Mouse (Mus musculus): ENCODE data around the gene BC035947.
"Not testable (repeated sequence)": the region's sequence is repeated elsewhere in the genome, so short reads cannot be mapped to it uniquely, and the experiment has no call there.

Gene BC035947

GRCm38 (mm10) chr1:78511621-78512160 lies at the start of gene BC035947:
Gene BC035947 (minus strand): TSS chr1:78512158.
- peak; percentile 55 for DNase-seq

GRCm38 (mm10) chr1:78554012-78554666 lies 42.2 kb upstream of the BC035947 start:
- DNase-seq, result no peak

DNA sequence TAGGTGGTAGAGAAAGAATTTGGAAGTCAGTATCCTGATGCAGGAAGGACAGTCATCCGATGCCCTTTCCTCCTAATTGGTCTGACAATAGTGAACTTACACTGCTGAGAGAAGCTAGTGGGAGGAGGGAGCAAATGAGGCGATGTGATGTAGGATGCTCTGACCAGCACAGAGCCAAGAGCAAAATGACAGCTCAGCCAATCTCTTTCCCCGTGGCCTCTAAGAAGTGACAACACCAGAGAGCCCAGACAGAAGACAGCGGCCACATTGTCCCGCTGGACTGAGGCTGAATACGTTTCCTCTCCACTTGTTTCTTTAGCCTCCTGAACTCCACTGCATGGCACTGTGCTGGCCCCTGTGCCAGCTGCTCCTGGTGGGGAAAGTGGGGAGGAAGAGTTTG lies 37.0 kb upstream of the BC035947 start:
- no peak for DNase-seq

DNA sequence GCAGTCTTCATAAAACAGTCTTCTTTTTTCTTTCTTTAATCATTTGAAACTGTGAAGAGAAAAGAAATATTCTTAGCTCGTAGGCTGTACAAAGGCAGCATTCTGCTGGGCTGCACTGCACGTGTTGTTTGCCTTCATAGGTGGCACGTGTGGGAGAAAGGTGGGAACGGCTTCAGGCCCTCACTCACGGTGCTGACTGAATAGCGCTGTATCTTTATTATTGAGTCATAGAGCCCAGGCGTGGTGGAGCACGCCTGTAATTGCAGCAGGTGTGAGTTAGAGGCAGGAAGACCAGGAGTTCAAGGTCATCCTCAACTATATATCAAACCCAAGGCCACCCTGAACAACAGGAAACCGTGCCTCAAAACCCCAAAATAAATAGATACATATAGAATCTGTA lies 34.3 kb upstream of the BC035947 start:
- DNase-seq, result no peak

DNA sequence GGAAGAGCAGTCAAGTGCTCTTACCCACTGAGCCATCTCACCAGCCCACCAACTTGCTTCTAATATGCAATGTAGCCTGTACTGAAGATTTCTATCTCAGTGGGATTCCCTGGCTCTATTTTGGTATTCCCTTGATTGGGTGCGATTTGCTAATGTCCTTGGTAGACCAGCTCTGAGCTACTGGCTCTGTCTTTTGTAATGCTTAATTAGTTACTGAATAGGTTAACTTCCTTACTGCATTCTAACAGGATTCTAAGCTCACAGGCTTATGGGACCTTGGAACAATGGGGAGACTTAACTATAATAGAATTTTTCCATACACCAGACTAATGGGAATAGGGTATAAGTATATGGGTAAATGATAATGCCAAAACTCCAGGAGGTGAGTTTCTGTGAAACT lies 31.7 kb upstream of the BC035947 start:
- DNase-seq, result not testable (repeated sequence)

DNA sequence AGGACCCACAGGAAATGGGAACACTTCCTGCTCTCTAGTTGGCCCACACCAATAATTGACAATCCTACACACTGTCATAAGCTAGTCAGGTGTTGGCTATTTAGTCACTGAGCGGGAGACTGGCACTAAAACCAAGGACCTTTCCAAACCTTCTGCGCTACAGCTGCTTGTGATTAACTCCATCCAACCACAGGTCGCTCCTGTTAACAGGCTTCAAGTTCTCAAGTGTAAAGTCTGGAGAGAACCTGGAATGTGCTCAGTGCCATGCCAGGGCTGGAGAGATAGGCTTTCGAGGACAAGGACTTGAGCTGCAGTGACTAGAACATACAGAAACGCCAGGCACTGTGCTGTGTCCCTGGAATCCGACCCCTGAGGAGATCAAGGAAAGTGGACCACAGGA lies 27.2 kb upstream of the BC035947 start:
- no peak for DNase-seq

DNA sequence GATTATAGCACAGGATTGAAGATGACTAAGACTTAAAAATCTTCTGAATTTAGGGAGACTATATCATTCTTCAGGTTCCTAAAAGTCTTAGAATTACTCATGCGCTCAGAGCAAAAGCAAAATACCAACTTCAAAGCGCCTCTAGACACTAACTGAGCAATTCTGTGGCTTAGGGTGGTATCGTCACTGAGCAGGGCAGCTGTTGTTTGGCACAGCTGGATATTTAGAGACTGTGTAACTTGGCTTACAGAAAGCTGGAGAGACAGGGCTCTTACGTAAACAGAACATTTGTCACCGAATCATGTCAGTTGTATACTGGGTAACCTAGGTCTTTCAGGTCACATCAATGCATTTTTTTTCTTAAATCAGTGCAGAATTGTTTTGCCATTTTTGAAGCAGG lies 26.4 kb upstream of the BC035947 start:
- DNase-seq, result no peak

DNA sequence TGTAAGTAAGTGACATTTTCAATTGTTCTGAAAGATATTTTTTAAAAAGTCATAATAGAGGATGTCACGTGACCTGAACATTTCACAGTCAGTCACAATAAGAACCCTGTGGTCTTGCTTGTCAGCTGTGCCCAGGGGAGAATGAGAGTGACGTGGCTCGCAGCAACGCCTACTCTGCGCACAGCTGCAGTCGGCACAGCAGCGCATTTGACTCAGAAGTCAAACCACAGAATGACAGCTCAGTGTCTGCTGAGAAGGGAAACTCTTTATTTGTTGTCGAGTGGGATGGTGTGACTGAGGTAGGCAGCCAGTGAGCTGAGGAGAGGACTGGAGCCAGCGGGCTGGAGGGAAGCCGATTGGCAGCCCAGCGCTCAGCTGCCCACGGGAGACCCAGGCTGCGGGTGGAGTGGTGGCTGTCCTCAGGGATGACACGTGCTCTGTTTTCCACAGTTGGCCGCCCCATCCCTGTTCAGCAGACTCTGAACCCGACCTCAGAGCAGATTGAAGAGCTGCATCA lies 25.6 kb upstream of the BC035947 start:
- DNase-seq, result peak; percentile 40

- DNase-seq, result peak; percentile 88
Observed at GRCm38 (mm10) chr1:78536310-78537164, 24.6 kb upstream of the BC035947 start.

DNA sequence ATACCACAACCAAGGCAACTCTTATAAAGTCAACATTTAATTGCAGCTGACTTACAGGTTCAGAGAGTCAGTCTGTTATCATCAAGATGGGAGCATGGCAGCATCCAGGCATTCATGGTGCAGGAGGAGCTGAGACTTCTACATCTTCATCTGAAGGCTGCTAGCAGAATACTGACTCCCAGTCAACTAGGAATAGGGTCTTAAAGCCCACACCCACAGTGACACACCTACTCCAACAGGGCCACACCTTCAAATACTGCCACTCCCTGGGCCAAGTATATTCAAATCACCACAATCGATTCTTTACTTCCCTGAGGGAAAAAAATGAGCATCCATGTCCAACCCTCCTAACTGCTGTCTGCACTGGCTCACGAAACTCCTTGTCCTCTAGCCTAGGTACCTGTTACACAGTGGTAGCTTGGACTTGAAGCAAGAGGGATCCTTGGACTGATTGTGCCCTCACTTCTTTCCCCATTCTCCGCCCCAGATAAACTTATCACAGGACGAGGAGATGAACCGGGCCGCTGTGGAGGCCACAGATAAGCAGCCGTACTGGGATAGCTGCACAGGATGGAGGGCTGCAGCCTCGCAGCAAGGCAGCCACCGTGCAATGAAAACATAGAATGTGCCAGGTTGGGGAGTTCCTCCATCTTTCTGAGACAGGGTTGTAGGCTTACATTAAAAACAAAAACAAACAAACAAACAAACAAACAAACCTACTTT lies 22.6 kb upstream of the BC035947 start:
- no peak for DNase-seq

- DNase-seq, result no peak
Observed at GRCm38 (mm10) chr1:78532184-78532800, 20.3 kb upstream of the BC035947 start.

GRCm38 (mm10) chr1:78530500-78531215 lies 18.7 kb upstream of the BC035947 start:
- DNase-seq, result no peak

DNA sequence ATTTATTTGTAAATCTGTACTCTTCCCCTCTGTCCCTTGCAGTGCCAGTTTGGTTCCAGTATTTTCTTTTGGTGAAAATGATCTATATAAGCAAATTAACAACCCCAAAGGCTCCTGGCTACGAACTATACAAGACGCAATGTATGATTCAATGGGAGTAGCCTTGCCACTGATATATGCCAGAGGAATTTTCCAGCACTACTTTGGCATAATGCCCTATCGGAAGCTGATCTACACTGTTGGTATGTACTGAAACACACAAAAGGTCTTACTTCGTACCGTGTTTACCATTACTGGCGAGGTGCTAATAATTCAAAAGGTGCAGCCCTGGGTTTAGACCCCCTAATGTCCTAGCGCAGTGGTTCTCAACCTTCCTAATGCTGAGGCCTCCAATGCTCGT lies 17.1 kb upstream of the BC035947 start:
- no peak for DNase-seq

- DNase-seq, result no peak
Observed at GRCm38 (mm10) chr1:78528356-78528755, 16.4 kb upstream of the BC035947 start.

DNA sequence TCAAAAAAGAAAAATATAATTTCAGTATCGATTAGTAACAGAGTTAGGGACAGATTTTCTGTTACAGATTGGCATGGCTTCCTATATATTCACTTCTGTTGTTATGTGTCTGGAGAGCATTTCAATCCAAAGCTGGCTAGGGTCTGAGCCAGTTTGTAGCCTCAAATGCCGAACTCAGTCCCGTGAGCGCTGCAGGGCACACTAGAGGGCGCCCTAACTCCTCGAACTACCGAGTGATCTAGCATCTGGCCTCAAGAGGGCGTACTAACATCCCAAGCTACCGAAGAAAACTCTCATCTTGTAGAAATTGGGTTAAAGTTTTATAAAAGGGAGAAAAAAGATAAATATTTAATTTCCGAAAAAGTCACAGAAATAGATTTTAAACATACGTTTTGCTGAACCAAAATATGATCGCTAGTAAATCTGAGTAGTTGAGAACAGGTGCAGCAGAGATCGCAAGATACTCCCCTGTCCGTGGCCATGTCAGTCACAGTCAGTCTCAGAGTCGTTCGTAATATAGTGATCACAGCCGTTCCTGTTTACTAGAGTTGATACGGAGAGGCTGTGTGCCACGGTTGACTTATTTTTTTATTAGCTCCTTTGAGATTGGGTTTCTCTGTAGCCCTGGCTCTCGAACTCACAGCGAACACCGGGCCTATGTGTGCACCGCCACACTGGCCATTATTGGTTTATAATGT lies 13.4 kb upstream of the BC035947 start:
- peak; percentile 78 for DNase-seq

DNA sequence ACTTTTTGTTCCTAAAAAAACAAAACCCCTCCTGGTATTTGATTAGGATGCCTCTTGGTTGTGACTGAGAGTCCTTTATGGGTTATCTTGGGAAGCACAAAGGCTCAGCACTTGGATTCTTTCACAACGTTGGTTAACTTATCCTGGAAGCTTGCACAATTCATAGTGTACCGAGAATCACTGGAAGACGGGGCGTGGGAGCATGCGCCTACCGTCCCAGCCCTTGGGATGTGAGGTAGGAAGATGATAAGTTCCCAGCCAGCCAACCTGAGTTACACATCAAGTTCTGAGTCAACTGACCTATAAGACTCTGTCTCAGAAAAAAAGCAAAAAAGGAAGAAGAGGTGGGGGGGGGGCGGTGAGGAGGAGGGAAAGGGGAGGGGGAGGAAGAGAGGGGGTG lies 6.9 kb upstream of the BC035947 start:
- no peak for DNase-seq

DNA sequence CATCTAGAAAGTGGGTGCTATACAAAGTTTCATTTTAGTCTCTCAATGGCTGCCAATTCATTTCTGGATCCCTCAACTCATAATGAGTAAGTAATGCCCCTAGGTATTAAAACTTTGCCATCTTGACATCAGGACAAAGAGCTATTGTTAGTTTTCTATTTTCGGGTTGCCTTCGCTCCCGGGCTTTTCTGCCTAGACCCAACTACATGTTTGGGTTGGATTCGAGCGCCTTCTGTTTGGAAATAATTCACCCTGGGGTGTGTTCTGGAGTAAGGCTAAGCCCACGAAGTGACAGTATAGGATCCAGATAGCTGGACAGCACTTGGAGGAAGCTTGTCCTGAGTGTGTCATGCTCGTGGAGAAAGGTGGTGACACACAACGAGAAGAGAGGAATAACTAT lies 798 bp upstream of the BC035947 start:
- DNase-seq, result no peak

- DNase-seq, result no peak
Observed at GRCm38 (mm10) chr1:78510862-78511261, 1.1 kb downstream of the BC035947 start, which contains the start of gene Mogat1. Gene Mogat1 (plus strand): TSS chr1:78510991.

GRCm38 (mm10) chr1:78507137-78507536 lies 4.8 kb downstream of the BC035947 start:
- no peak for DNase-seq

DNA sequence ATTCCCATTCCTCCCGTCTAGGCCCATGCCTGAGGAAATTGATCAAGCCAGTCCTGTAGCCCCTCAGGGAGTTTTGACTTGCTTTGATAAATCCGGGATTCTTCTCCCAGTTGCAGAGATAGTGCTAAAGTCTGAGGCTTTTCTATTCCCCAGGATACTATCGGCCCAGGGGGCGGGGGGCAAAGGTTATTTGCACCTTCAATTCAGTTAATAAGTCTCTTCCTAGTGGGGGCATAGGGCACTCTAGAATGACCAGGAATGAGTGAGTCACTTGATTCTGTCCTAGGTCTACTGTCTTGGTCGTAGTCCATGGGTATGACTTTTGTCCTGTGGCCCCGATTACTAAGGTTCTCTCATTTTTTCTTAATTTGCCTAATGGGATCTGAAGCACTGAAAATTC lies 9.4 kb downstream of the BC035947 start:
- DNase-seq, result peak; percentile 69

DNA sequence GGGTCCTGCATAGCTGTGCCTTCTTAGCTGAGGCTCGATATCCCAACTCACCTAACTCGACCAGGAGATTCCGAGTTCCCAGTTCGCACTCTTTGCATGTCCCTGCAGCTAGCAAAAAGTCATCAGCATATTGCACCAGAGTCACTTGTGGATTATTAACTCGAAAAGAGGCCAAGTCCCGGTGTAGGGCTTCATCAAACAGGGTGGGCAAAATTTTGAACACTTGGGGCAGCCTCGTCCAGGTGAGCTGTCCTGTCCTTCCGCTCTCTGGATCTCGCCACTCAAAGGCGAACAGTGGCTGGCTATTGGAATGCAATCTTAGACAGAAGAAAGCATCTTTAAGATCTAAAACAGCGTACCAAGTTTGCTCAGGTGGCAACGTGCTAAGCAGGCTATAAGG lies 10.1 kb downstream of the BC035947 start:
- DNase-seq, result not testable (repeated sequence)
